Mouse (Mus musculus): ENCODE data around the gene Rgs9.
"Not testable (repeated sequence)": the region's sequence is repeated elsewhere in the genome, so short reads cannot be mapped to it uniquely, and the experiment has no call there.

Rgs9 gene

DNA sequence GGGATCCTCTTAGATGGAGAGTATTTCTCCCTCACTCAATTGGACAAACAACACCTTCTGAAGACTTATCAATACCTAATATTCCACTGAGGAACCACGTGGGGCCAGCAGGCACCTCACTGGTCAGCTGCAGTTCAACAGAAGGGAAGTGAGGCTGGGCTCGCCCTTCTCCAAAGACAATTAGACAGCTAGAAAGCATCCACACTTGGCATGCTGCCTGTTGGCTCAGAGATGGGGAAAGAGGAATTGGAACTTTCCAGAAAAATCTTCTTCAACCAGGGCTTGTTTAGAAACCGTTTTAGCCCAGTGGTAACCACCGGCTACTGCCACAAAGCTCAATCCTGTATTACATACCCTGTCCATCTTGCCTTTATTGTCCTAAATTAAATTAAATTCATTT lies 4.4 kb upstream of the Rgs9 start:
- DNase-seq, result no peak

DNA sequence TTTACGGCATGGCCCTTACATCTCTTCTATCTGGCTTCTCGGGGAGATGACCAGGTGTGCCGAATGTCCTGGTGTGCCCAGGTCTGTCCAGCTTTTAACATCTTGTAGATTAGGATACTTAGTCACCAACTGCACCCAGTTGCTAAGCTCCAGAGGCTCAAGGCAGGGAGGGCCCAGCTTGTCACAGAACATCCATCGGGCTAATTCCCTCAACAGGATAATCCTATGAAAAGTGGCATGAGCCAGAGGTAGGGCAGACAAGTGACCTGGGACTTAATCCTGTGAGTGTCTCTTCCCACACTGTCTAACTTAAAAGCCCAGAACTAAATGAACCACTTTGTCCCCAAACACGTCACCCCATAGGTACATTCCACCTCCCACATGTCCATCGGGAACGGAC lies 898 bp downstream of the Rgs9 start:
- DNase-seq, result no peak

DNA sequence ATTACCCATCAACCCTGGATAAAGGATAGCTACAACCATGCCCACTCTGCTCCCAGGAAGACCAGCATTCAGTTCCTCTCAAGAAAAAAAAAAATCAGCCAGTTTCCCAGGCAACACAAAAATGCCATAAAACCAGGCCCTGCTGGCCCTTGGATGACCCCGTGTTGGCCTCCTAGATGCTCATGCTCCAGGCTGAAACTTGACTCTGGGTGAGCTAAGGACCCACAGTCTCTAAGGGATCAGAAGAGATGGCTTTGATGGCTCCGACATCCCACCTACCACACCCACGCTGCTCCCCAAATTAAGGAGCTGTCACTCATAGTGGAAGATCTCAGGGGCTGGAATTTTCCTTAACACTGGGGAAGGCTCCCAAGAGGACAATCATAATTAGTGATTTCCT lies 5.9 kb downstream of the Rgs9 start:
- no peak for DNase-seq

DNA sequence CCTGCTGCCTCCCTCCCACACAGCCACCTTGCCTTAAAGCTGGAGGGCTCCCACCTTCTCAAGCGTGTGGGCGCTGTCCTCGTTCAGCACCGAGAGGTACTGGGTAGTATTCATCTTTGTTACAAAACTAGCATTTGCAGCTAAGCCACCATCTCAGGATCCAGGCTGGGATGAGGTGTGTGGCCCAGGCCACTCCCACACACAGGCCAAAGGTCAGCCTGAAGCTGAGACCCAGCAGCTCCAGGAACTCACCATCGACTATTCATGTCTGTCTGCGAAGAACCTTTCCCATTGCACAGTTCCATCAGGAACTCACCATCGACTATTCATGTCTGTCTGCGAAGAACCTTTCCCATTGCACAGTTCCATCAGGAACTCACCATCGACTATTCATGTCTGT lies 8.6 kb downstream of the Rgs9 start:
- not testable (repeated sequence) for DNase-seq

DNA sequence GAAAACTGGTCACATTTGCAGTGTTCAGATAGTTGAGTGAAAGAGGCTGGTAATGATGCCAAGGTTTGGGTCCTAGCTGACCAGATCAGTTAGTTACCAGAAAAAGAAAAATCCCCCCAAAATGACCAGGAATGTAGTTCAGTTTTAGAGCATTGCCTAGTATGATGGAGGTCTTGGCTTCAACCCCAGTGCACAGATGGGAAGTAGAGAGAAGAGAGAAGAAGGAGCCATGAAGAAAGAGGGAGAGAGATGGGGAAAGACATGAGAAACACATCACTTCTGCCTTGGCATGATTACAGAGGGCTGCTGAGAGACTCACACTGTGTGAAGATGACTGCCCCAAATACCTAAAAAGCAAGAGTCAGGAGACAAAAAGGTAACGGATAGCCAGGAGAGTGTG lies 13.1 kb downstream of the Rgs9 start:
- no peak for DNase-seq

DNA sequence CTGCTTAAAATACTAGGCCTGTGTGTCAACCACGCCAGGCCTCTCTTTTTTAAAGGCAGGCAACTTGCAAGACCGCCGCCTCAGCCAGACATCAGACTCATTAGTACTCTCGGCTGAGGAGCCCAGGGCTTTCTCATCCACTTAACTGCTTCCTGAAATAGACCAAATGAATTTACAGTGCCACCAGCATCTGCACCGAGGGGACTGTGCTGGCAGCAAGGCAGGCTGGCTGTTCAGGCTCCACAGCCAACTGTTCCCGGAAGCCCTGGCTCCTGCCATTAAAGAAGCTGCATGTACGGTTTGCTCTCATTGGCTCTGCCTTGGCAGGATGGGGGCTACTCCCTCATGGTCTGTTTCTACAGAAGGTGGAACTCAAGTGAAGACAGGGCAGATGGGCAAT lies 19.7 kb downstream of the Rgs9 start:
- no peak for DNase-seq

DNA sequence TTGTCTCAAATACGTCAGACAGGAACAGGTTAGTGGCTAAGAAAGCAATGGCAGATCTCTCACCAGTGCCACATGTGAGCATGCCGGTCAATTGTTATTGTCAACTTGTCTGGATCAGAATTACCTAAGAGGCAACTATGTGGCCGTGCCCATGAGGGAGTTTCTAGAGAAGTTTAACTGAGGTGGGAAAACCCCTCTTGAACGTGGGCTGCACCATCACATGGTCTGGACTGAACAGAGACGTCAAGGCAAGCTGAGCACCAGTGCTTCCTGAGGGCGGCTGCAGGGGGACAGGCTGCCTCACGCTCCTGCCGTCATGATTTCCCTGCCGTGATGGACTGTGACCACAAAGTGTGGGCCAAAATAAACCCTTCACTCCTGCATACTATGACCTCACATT lies 26.5 kb downstream of the Rgs9 start:
- DNase-seq, result no peak

DNA sequence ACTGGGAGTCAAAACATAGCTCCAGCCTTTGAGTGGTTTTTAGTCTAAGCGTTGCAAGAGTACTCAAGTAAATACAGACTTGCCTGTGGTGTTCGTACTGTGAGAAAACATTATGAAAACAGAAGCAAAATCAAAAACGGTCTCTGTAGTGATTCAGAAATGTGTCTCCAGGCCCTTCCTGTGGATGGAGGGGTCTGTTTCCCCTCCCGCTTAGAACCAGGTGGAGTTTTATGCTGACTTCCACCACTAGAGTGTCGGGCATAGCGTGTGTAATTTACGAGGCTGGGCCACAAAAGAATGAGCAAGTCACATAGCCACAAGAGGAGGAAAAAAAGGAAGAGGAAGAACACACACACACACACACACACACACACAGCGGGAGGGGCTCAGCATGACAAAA lies 27.6 kb downstream of the Rgs9 start:
- DNase-seq, result no peak

DNA sequence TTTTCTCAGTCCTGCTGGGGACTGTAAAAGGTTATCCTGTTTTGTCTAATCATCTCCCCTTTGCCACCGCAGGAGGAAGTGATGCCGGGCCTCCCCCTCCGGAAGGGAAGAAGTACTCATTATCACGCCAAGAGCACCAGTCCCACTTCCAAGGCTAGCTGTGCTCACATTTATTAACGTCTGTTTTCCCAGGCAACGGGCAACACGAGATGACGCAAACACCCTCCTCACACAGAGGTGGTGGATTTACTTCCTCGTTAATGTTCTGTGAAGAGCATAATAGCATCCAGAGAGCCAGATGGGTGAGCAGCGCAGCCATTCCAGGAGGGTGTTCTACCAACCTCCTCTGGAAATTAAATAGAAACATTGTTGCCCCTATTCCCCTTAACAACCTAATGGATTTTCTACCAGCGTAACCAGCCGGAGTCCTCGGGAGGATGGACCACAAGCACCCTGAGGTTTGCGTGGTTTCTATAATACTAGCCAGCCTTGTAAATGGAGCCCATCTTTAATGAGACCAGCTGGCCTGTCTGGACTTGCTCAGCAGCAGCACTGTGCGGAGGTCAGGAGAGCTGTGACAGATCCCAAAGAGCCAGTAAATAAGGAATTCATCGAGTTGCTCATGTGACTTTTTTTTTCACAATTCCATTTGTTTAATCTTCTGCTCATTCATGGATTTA lies 28.1 kb downstream of the Rgs9 start:
- DNase-seq, result peak; percentile 10

DNA sequence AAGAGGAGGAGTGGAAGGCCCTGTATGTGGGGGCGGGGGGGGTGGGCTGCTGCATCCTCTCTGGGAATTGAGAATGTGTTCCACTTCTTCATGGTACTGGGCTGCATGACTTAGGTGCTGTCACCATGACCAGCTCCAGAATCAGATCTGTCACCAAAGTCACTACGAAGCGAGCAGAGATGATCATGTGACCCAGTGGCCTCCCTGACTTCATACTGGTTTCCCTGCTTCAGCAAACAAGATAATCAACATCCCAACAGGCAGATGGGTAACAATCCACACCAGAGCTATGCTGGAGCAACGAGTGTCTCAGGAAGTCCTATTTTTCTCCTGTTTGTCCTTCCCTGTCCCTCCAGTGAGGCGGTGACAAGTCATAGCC lies 28.7 kb downstream of the Rgs9 start:
- no peak for DNase-seq

DNA sequence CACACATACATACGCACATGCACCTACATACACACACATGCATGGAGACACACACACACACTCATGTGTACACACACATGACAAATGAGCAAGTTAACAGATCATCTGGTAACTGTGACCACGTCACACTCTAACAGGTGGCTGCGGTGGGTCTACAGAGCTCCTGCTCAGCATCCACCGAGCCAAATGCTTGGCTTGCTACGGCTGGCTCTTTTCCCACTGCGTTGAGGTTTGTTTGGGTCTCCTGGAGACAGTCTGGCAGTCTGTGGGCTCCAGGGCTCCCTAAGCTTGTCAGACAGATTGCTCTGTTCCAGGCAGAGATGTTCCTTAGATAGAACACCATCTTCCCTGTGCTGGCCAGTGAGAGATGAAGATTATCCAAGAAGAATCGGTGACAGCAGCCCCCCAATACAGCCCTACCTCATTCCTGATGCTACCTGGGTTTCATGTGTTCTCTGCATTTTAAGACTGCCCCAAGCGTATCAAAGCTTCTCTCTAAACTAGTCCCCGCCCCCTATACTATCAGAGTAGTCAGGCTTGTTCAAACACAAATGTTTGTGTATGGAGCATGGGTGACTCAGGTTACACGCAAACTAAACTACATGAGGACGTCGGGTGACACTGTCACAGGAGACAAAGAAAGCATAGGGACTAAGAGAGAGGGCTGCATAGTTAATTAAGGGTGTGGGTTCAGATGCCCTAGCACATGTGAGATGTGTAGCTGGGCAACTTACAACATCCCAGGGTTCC lies 31.6 kb downstream of the Rgs9 start:
- DNase-seq, result no peak

DNA sequence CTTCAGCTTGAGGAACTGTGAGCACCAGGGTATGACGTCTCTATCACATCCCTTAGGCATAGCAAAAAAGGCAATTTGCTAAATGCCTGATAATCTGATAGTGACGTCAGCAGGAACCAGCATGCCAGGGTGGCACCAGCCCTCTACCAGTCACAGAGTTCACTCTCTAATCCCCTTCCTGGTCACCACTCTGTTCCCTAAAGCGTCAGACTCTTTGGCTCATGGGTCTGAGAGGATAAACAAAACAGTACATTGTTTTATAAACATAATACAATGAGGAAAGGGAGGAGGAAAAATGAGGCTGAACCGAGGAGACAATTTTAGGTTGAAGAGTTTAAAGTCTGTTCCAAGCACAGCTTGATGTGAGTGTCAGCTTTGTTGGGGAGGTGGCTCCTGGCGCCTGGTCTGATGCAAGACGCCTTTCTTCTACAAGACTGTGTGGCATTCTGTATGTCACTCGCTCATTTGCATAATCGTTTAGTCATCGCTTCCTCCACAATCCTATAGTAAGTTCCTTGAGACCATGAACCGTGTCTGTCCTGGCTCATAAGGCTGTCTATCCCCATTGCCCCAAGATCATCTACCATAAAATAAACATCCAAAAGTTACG lies 33.7 kb downstream of the Rgs9 start:
- no peak for DNase-seq

DNA sequence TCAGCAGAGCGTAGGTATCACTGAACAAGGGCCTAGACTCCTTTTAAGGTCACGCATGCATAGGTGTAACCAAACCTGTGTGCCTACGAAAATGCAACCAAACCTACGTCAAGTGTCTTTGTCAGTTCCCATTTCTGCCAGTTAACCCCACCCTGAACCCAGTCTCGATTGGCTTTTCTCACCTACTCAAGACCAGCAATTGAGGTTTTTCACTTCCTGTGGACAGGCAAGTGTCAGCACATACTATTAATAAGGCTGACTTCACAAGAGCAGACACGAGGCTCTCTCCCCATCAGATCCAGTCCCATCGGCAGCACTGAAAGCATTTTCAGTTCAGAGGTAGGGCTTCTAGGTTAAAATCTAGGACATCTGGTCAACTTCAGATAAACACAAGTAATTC lies 37.4 kb downstream of the Rgs9 start:
- DNase-seq, result no peak

DNA sequence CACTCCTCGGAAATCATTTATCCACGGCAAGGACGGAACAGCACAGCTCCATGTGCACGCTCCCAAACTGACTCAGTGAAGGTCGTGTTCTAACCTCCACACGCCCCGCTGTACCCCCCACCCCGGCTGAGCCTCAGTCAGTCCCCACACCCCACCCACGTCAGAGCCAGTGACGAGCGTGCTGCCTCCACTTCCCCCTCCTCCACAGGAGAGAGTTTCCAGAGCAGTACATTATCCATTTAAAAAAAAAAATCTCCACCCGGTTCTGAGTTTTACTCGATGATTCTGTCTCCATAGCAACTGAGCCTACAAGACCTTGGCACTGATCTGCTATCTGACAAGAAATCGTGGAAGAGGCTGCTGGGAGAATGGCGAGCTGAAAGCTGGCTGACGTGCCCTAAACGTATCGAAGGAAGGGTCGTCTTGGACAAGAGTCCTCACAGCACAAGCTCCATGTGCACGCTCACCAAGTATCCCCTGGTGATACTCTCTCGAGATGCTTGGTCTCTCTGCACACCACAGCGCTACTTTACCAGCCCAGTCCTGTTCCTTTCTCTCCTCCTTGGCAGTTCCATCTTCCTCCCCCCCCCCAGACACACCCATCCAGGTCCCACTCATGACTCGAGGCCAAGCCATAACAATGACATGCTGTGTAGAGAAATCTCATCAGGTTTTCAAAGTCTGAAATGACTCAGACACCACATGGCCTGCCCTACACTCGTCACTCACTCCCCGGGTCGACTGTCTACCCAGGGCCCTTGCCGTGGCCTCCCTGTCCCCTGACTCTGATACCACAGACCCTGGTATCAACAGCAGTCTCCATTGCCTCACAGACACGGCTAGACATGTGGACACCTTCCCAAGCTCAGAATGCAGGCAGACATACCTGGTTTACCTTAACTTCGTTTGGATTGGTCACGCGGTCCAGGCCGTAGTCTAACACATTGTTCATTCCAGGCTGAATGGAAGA lies 38.7 kb downstream of the Rgs9 start:
- no peak for DNase-seq

DNA sequence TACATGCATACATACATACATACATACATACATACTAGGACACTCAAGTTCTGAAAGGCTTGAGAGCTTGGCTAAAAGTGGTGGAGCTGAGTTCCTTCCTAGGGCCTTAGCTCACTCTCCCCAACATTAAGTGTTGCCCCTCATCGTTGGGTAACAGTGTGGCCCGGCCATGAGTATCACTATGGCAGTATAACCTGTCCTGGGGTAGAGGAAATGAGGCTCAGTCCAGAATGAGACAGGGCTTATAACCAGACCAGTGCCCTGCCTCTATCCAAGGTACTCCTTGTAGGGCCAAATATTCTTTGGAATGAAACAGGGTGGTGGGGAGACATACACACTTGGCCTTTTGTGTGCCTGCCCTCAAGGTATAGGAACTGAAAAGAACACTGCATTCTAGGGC lies 40.1 kb downstream of the Rgs9 start:
- no peak for DNase-seq

DNA sequence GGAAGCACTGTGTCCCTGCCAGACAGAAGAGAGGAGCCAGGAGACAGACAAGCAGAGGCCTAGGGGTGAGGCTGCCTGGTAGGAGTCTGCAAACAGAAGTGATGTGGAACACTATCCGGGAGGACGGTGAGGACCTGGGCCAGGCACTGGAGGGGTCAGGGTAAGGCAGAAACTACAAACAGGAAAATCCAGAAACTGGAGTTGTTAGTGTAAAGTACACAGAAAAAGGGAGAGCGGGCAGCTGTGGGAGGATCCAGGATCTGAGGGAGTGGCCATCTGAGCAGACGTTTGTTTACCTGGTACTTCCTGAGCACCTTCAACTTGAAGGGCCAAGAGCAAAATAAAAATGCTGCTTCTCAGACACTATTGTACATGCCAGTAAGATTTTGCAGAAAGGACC lies 42.9 kb downstream of the Rgs9 start:
- DNase-seq, result no peak

DNA sequence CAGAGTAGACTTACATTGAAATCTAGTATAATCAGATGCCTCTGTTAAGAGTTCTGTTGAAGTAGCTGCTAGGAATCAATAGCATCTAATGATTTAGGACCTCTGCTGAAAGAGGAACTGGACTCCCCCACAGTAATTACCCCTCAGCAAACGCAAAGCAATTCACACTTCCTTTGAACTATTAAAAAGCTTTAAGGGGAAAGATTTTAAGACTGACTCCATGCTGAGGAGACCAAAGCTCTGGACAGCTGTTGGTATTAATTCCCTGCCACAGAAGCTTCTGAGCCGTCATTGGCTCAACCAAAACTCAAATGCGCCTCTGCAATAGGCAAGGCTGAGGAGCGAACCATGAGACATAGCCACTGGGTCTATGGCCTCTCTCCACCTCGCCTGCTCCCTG lies 45.4 kb downstream of the Rgs9 start:
- DNase-seq, result no peak

DNA sequence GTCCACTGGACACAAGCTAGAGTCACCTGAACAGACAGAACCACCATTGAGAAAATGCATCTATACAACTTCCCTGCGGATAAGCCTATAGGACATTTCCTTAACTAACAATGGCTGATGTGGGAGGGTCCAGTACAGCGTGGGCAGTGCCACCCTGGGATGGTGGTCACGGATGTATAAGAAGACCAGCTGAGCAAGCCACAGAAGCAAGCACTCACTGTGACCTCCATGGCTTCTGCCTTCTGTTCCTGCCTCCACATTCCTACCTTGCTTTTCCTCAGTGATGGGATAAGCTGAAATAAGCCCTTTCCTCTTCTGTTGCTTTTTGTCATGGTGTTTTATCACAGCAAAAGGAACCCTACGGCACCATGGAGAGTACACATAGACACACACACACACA lies 47.4 kb downstream of the Rgs9 start:
- DNase-seq, result no peak

DNA sequence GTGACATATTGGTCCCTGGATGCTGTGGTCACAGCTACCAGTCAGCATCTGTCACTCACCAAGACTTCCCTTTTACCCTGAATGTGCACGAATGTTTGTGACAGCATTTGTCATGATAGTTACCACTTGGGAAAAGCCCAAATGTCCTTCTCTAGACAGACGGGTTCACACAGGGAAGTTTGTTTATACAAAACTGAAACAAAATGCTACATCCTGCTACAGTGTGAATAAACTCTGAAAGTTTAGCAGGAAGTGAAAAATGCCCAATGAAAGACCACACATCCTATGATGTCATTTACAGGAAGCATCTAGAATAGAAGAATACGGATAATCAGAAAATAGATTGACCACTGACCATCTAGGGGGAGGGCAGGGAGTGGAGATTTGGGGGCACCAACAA lies 51.0 kb downstream of the Rgs9 start:
- DNase-seq, result no peak

DNA sequence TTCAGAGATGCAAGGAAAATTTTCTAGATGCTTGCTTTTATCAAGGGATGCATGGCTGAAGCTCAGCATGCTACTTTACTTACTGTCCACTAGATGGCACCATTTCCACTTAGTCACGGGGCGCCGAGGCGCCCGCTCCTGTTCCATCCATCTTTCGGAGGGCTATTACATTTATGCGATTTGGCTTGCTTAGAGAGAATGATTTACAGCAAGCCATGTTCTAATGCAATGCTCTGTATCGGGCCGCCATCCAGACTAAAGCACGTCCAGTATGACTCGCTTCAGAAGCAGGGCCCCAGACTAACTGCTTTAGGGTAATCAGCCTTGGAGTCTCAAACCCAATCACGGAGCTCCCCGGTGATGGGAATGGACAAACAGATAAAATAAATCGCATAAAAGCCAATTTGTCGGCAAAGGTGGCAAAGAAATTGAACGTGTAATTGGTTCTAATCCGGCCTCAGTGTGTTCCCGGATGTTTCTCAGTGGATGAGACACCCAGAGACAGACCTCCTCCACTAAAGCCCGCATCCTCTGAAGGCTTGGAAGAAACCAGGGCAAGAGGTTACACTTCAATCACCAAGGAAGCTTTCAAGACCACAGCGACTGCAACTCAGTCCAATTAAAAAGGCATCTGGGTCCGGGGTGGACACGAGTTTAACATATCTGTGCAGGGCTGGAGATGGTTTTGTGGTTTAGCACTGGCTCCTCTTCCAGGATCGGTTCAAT lies 53.1 kb downstream of the Rgs9 start:
- DNase-seq, result peak; percentile 22

DNA sequence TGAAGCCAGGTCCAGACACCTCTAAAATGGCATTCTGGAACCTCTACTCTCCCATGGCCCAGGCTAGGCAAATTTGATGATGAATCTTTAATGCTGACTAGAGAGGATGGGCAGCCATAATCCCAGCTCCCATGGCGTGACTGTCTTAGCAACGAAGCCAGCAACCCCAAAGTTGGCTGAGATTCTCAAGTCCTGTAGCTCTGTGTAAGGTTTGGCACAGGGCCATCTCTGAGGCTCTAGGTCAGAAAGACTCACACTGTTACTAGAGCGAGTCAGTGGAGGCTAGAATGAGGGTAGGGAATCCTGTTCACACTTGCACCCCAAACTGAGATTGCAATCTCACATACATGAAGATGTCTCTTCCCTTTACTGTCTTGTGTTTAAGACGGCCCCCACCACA lies 57.8 kb downstream of the Rgs9 start:
- DNase-seq, result no peak

DNA sequence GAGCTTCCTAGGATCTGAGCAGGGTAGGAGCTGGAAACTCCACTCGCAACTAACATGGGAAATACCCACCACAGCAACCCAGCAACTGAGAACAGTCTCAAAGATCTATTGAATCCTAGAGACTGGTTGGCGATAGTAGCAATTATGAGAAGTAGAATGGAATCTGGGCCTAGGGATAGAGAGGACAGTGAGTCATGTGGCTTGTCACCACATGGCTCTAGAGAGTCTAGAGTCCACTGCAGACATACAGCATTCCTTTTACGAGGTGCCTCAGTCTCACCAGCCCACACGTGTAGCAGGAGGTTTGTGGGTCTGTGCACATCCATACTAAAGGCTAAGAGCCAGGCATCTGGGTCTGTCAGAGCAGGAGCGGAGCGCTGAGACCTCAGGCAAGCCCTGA lies 59.3 kb downstream of the Rgs9 start:
- no peak for DNase-seq

DNA sequence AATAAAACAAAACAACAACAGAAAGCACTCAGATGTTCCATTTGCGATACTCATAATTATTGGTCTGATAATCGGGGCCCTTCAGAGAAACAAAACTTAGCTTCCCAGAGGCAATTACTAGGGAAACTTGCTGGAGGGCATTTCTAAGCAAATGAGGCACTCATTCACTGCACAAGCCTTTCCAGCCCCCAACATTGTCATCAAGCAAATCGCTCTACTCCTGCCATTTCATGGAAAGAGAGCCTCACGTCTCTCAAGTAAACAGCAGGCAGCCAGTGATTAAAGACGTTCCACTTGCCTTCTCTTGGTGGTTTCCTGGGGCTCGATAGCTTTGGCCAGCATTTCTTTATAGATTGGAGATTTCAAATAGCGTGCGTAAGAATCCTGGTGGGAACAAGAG lies 60.1 kb downstream of the Rgs9 start:
- no peak for DNase-seq

Data from liver (tissue).